Mouse (Mus musculus) central nervous system, embryonic 14 days (tissue): Measurements from ENCODE around the gene Cstad. TPM values are rescaled to one million over a fixed set of nuclear protein-coding genes. Genes with fewer than 3 reads are reported as not detected.

Experiments used
- polyA plus RNA-seq: library from polyadenylated mRNA; depleted of rRNA; stranded (reverse); fragments of >200 nt; gene quantifications from 2 replicates; pipeline ENCODE4 v1.2.3, GENCODE M21; 2012; rRNA removed

The Cstad gene
- polyA plus RNA-seq: 0.60 and 0.90 TPM in 2 replicates

GRCm38 (mm10) chr2:30594641-30595379 is at the start of gene Cstad:
Cstad (plus strand) TSS chr2:30595040.

Other genes starting within 250 kb of the Cstad start
- 289 and 290 TPM in 2 replicates for gene Sh3glb2, start 235.7 kb upstream of the Cstad start, polyA plus RNA-seq
- gene Miga2, start 230.8 kb upstream of the Cstad start, polyA plus RNA-seq: 36.1 and 36.8 TPM in 2 replicates
- gene Dolpp1, start 202.8 kb upstream of the Cstad start, polyA plus RNA-seq: 69.9 and 75.3 TPM in 2 replicates
- gene Crat, start 179.2 kb upstream of the Cstad start, polyA plus RNA-seq: 26.2 and 28.0 TPM in 2 replicates
- 113 and 121 TPM in 2 replicates for gene Ptpa, start 179.0 kb upstream of the Cstad start, polyA plus RNA-seq
- gene Ier5l, start 120.8 kb upstream of the Cstad start, polyA plus RNA-seq: 22.7 and 23.2 TPM in 2 replicates
- 1.9 and 4.1 TPM in 2 replicates for gene 1700001O22Rik, start 208.6 kb downstream of the Cstad start, polyA plus RNA-seq
- 70.0 and 70.5 TPM in 2 replicates for gene Ntmt1, start 212.8 kb downstream of the Cstad start, polyA plus RNA-seq
- 44.9 and 45.4 TPM in 2 replicates for gene Asb6, start 235.3 kb downstream of the Cstad start, polyA plus RNA-seq
- gene Prrx2, start 239.9 kb downstream of the Cstad start, polyA plus RNA-seq: 16.7 and 38.6 TPM in 2 replicates